Mouse (Mus musculus) testis, postnatal 10 days (tissue): ENCODE results near the gene Fxyd5.

ENCODE experiments used
- DNase-seq: peaks from one replicate; pipeline ENCODE4 v3.0.0; 2021; ENCODE audit warnings: low spot score

Gene Fxyd5

GRCm38 (mm10) chr7:31060621-31061010 lies 18.3 kb upstream of the Fxyd5 start:
- DNase-seq: no peak

GRCm38 (mm10) chr7:31059919-31060620 lies 17.8 kb upstream of the Fxyd5 start:
- peak; percentile 53 for DNase-seq

GRCm38 (mm10) chr7:31059108-31059507 lies 16.8 kb upstream of the Fxyd5 start, which contains the start of gene Lgi4:
Gene Lgi4 (plus strand): TSS chr7:31059342.
- DNase-seq: peak; percentile 95

DNA sequence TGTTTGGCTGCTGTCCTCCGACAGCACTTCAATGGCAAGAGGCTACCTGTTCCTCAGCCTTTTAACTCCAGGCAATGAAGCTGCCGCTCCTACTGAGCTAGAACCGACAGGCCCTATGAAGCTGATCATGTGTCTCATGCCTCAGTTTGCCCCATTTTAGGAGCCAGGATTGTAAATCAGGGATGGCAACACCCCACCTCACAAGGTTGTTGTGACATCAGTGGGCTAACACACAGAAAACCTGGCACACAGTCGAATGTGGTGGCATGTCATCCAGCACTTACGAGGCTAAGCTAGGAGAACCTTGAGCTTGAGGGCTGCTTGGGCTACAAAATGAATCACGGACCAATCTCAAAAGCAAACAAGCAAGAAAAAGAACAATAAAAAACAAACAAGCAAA lies 15.9 kb upstream of the Fxyd5 start:
- no peak for DNase-seq

DNA sequence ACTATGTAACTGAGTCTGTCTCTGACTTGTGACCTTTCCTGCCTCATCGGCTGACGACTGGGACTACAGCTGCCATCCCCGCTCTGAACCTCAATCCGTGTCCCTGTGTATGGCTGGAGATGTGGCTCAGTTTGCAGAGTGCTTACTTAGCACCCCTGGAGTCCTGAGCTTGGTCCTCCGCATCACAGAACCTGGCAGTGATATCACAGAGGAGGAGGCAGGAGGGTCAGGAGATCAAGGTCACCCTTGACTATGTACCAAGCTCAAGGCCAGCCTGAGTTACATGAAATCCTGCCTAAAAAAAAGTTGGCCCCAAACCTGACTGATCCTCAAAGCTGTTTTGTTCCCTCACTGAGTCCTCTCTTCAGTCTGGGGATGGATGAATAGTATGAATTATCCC lies 15.4 kb upstream of the Fxyd5 start:
- no peak for DNase-seq

DNA sequence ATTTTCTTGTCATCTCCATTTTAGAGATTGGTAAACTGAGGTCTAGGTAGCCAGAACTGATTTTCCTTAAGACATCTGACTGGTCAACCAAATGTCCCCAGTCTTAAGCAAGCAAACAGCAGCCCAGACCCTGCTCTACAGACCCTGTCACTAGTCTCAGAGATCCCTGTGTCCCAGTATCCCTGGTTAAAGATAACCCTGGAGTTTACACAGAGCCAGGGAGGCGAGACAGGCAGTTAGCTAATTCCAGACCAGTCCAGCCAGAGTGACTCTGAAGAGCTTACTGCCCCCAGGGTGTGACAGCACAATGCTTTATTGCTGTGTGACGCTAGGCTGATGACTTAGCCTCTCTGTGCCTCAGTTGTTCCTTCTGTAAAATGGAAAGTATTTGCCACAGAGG lies 14.8 kb upstream of the Fxyd5 start, which contains the start of gene Fxyd1:
TSS of gene Fxyd1 (minus strand) at position 129 of the 400 bp plus-strand sequence.
- no peak for DNase-seq

DNA sequence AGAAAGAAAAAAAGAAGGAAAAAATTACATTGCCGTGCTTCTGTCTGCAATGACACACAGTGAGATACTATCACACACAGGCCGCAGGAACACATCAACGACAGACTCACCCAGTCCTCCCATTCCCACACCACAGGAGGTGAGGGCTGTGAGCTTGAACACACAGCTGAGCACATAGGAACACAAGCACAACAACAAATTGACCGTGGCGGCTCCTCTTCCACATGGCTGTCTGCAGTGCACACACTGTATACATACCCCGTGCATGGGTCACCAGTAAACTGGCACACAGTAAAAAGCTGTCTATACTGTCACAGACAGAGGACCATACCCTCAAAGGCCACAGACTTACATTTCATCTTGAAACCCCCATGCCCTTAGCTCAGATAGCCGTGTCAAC lies 14.2 kb upstream of the Fxyd5 start:
- no peak for DNase-seq

DNA sequence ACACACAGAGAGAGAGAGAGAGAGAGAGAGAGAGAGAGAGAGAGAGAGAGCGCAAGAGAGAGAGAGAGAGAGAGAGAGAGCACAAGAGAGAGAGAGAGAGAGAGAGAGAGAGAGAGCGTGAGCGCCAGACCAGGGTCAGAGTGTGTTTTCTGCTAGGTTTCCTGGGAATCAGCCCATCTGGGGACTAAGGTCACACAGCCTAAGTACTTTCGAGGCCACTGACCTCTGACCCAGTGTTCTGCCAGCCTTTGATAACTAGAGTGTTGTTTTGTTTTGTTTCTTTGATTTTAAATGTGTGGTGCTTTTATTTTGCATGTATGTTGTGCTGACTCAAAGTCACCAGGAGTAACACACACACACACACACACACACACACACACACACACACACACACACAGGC lies 13.6 kb upstream of the Fxyd5 start:
- DNase-seq: peak; percentile 68

DNA sequence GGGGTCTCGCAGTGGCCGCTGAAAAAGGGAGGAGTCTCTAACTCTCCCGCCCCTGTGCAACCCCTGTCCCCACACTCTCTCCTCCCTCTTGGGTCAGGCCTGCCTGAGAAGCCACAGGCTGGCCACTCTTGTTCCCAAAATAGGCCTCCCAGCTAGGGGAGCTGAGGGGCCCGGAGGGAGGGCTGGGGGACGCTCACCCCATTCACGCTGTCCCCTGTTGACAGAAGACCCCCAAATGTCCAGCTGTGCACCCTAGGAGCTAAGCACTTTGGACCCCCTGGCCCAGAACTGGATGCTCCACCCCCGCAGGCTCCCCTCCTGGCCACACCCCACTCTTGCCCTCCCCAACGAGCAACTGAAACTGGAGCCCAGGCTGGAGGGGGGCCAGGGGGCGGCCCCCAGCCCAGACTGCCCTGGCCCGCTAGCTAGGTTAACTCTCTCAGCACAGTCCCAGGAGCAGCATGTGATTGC lies 13.1 kb upstream of the Fxyd5 start:
- peak; percentile 90 for DNase-seq

DNA sequence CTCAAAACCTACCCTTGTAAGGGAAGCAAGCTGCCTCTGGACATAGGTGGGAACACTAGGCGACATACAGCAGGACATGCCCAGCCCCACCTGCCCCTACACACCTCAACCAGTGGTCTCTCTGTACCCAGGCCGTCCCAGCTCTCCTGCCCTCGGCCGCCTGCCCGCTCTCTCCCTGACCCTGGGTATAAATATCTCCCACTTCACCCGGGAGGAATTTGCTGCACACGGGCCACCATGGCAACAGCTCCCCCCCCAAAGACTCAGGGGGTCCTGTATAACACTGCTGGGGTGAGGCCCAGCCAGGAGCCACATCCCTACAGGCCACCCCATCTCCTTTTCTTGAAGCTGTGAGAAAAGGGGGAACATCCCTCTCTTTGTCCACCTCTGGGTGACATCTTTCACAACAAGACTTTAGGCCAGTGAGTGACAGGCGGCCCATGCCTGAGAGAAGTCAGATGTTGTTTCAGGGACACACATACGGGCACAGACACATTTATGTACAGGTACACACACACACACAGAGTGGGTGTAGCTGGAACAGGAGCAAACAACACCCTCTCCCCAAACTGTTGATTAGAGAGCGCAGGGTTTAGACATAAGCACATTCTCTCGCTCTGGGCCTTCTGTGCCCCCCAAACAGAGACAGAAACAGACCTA lies 12.5 kb upstream of the Fxyd5 start:
- peak; percentile 59 for DNase-seq

GRCm38 (mm10) chr7:31053882-31054447 lies 11.7 kb upstream of the Fxyd5 start:
- peak; percentile 65 for DNase-seq

GRCm38 (mm10) chr7:31052636-31053434 lies 10.6 kb upstream of the Fxyd5 start:
- peak; percentile 84 for DNase-seq

GRCm38 (mm10) chr7:31052251-31052635 lies 10.0 kb upstream of the Fxyd5 start:
- no peak for DNase-seq

GRCm38 (mm10) chr7:31051321-31052021 lies 9.2 kb upstream of the Fxyd5 start, which contains the start of gene Fxyd7:
Gene Fxyd7 (minus strand): TSS chr7:31051467.
- no peak for DNase-seq

GRCm38 (mm10) chr7:31050921-31051320 lies 8.6 kb upstream of the Fxyd5 start:
- DNase-seq: no peak

GRCm38 (mm10) chr7:31050487-31050886 lies 8.2 kb upstream of the Fxyd5 start:
- DNase-seq: no peak

- DNase-seq: no peak
These were observed 7.6 kb upstream of the Fxyd5 start for GRCm38 (mm10) chr7:31049846-31050281.

- peak; percentile 64 for DNase-seq
These were observed 7.0 kb upstream of the Fxyd5 start for GRCm38 (mm10) chr7:31049135-31049845.

GRCm38 (mm10) chr7:31041662-31042315 lies 492 bp downstream of the Fxyd5 start:
- peak; percentile 66 for DNase-seq

DNA sequence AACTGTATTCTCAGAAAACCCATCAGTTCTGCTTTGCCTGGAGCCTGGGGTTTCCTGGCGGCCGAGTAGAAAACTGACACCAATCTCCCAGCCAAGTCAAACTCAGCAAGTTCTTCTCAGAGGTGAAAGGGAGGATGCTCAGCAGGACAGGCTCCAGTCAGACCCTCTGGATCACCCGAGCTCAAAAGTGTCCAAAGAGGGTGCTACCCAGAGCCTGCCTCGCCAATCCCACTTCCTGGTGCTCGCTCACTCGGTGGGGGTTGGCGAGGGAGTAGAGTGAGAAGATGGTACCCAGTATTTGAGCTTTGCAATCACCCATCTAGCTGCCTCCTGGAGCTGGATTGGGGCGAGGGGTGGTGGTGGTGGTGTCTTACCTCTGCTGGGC lies 1.3 kb downstream of the Fxyd5 start:
- no peak for DNase-seq
